Mouse (Mus musculus): ENCODE results near the gene Zcchc12. TPM values are rescaled to one million over a fixed set of nuclear protein-coding genes. Genes with fewer than 3 reads are reported as not detected.

The Zcchc12 gene
- polyA plus RNA-seq, 1 experiment from 2014 or later = 56.2 TPM

- Histone ChIP-seq H3K9me3 (no peaks in the 10 kb centered on the region), H3K4me3 (replicated peaks) (no peak overlapping the region), H3K27me3 (no peaks in the 10 kb centered on the region), H3K4me2 (no peak overlapping the region), H3K9ac (no peak overlapping the region), H3K36me3 (replicated peaks) (no peaks in the 10 kb centered on the region), H3K4me1 (no peaks in the 10 kb centered on the region), H3K27ac (no peak overlapping the region)
- 43% methylated on average over 2 of the region's 2 CpGs for WGBS
- no peak for ATAC-seq (ENCODE audit: low FRiP score)
Measured at GRCm38 (mm10) chrX:36226577-36226976, 30.9 kb downstream of the Zcchc12 start.

- no peak overlapping the region for H3K4me2 ChIP-seq
- no peak overlapping the region for H3K4me3 ChIP-seq (replicated peaks)
- no peak overlapping the region for H3K9ac ChIP-seq
- no peak overlapping the region for H3K27ac ChIP-seq
- no peaks in the 10 kb centered on the region for H3K36me3 ChIP-seq (replicated peaks)
- H3K4me1 ChIP-seq = no peaks in the 10 kb centered on the region
- 67% methylated on average over 7 of the region's 7 CpGs for WGBS
- no peaks in the 10 kb centered on the region for H3K27me3 ChIP-seq
- no peaks in the 10 kb centered on the region for H3K9me3 ChIP-seq
- ATAC-seq (ENCODE audit: low FRiP score) = no peak
Measured at GRCm38 (mm10) chrX:36228861-36229260, 33.2 kb downstream of the Zcchc12 start.

- 75% methylated on average over 2 of the region's 2 CpGs for WGBS
- Histone ChIP-seq H3K9me3 (no peaks in the 10 kb centered on the region), H3K27me3 (no peaks in the 10 kb centered on the region), H3K4me3 (replicated peaks) (no peak overlapping the region), H3K27ac (no peak overlapping the region), H3K4me2 (no peak overlapping the region), H3K4me1 (no peaks in the 10 kb centered on the region), H3K36me3 (replicated peaks) (no peaks in the 10 kb centered on the region), H3K9ac (no peak overlapping the region)
- ATAC-seq (ENCODE audit: low FRiP score) = no peak
Measured at GRCm38 (mm10) chrX:36229273-36229672, 33.6 kb downstream of the Zcchc12 start.

- no peak overlapping the region for H3K4me2 ChIP-seq
- H3K9me3 ChIP-seq = no peaks in the 10 kb centered on the region
- 90% methylated on average over 6 of the region's 6 CpGs for WGBS
- ATAC-seq (ENCODE audit: low FRiP score) = no peak
- no peak overlapping the region for H3K4me3 ChIP-seq (replicated peaks)
- no peaks in the 10 kb centered on the region for H3K27me3 ChIP-seq
- no peaks in the 10 kb centered on the region for H3K4me1 ChIP-seq
- no peak overlapping the region for H3K27ac ChIP-seq
- H3K36me3 ChIP-seq (replicated peaks) = no peaks in the 10 kb centered on the region
- H3K9ac ChIP-seq = no peak overlapping the region
Measured at GRCm38 (mm10) chrX:36235652-36236051, 39.9 kb downstream of the Zcchc12 start.

Other genes with a start within 250 kb of the Zcchc12 start
- gene Il13ra1, start 83.8 kb upstream of the Zcchc12 start, polyA plus RNA-seq (2016; fragmentation: Nextera tagmentation; extraction: Ambion mirVana) = 3.3 and 3.4 TPM in 2 replicates
- 1.7 and 1.8 TPM in 2 replicates for gene Lonrf3, start 132.4 kb downstream of the Zcchc12 start, polyA plus RNA-seq (2016; fragmentation: Nextera tagmentation; extraction: Ambion mirVana)
- gene Gm6268, start 205.4 kb downstream of the Zcchc12 start, polyA plus RNA-seq (2016; fragmentation: Nextera tagmentation; extraction: Ambion mirVana) = not detected in 2 replicates

Measured in forebrain, embryonic 12.5 days (tissue).